Mouse (Mus musculus): ENCODE data around the gene Cerk. TPM values are rescaled to one million over a fixed set of nuclear protein-coding genes. Genes with fewer than 3 reads are reported as not detected.

Cerk gene
- 7.8 and 12.0 TPM in 2 replicates for polyA plus RNA-seq (2015; fragmentation: Nextera tagmentation; extraction: Ambion mirVana)

DNA sequence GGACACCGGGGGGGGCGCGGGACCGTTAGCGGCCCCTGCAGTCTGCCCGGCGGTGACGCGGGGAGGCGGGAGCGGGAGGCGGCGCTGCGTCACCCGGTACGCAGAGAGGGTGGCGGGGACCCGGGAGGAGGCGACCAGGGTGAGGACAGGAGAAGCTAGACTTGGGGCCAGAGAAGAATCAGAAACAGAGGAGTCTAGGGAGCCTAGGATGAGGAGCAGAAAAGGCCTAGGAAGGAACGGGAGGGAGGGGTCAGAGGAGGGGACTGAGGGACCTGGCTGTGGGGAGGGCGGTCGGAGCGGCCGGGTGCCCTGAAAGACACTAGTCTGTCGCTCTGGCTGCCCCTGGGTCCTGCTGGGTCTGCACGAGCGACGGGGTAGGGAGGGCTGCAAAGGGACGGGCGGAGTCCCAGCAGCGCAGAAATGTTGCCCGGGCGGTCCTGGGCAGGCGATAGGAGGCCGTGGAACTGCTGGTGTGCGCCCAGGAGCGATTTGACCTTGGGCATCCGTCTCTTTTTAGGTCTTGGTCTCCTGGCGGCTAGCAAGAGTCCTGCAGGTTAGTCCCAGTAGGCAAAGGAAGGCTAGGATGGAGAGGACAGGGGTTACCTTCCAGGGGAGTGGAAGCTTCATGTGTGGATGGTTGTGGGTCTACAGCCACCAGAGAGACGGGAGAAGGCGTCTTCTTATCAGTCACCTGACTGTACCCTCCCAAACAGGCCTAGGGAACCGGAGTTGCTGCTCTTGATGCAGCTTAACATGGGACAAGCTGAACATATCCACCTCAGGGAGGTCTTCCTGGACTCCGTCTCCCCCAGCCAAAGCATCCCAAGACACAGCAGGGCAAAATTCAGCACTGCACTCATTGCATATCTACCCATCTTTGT lies at the start of gene Cerk:
Gene Cerk, minus strand, starts transcription at position 453 of the 881 bp plus-strand sequence.

GRCm38 (mm10) chr15:86213753-86214548 lies 28.0 kb upstream of the Cerk start, which contains the start of gene Tbc1d22a:
Tbc1d22a (plus strand) TSS chr15:86214459.

Other genes with a start within 250 kb of the Cerk start
- gene Celsr1, start 152.4 kb downstream of the Cerk start, polyA plus RNA-seq (2015; fragmentation: Nextera tagmentation; extraction: Ambion mirVana) = 0.44 and 0.51 TPM in 2 replicates
- gene Gramd4, start 128.4 kb downstream of the Cerk start, polyA plus RNA-seq (2015; fragmentation: Nextera tagmentation; extraction: Ambion mirVana) = 10.5 and 12.2 TPM in 2 replicates
- 11.9 and 16.6 TPM in 2 replicates for gene Tbc1d22a, start 28.3 kb upstream of the Cerk start, polyA plus RNA-seq (2015; fragmentation: Nextera tagmentation; extraction: Ambion mirVana)

Data from adrenal gland, postnatal 0 days (tissue).